Mouse (Mus musculus): ENCODE results near the gene Zbtb16. TPM values are rescaled to one million over a fixed set of nuclear protein-coding genes. Genes with fewer than 3 reads are reported as not detected.

Gene Zbtb16
- total and polyA plus RNA-seq, 2 experiments from 2014 or later: 6.8 to 13.5 TPM

- Histone ChIP-seq H3K36me3 (ENCODE audit: insufficient read depth, low read length) (no peaks in the 10 kb centered on the region), H3K9ac (replicated peaks; ENCODE audit: low read length) (no peak overlapping the region), H3K4me1 (ENCODE audit: insufficient read depth, low read length) (0 out of 2 replicates have a peak, but pooled peaks cover 12% of the 10 kb centered on the region), H3K27me3 (ENCODE audit: insufficient read depth, low read length) (0 out of 2 replicates have a peak, but pooled peaks cover 4% of the 10 kb centered on the region), H3K27ac (no peak overlapping the region), H3K4me3 (ENCODE audit: low read length) (no peak overlapping the region), H3K9me3 (ENCODE audit: low read length) (no peaks in the 10 kb centered on the region), H3K4me2 (ENCODE audit: low read depth, low read length) (no peak overlapping the region)
- WGBS: 80% methylated on average over 23 of the region's 23 CpGs
- TF ChIP-seq CTCF (IDR thresholded peaks at IDR 0.05; ENCODE audit: low read depth): no peak
- no peak for DNase-seq (ENCODE audit: low spot score)
- ATAC-seq: no peak
Measured at GRCm38 (mm10) chr9:48831560-48832460, 4.2 kb downstream of the Zbtb16 start.

GRCm38 (mm10) chr9:48828839-48829238, 7.2 kb downstream of the Zbtb16 start:
- no peak overlapping the region for H3K4me2 ChIP-seq (ENCODE audit: low read depth, low read length)
- no peaks in the 10 kb centered on the region for H3K36me3 ChIP-seq (ENCODE audit: insufficient read depth, low read length)
- H3K9me3 ChIP-seq (ENCODE audit: low read length): no peaks in the 10 kb centered on the region
- ATAC-seq (no peak), DNase-seq (ENCODE audit: low spot score) (no peak)
- H3K9ac ChIP-seq (replicated peaks; ENCODE audit: low read length): no peak overlapping the region
- no peak for TF ChIP-seq CTCF (IDR thresholded peaks at IDR 0.05; ENCODE audit: low read depth)
- H3K27ac ChIP-seq: no peak overlapping the region
- 86% methylated on average over 7 of the region's 7 CpGs for WGBS
- H3K4me1 ChIP-seq (ENCODE audit: insufficient read depth, low read length): no peaks in the 10 kb centered on the region
- H3K4me3 ChIP-seq (ENCODE audit: low read length): no peak overlapping the region
- H3K27me3 ChIP-seq (ENCODE audit: insufficient read depth, low read length): 0 out of 2 replicates have a peak, but pooled peaks cover 1% of the 10 kb centered on the region

- Histone ChIP-seq H3K27me3 (ENCODE audit: insufficient read depth, low read length) (no peaks in the 10 kb centered on the region), H3K4me3 (ENCODE audit: low read length) (no peak overlapping the region), H3K9ac (replicated peaks; ENCODE audit: low read length) (no peak overlapping the region), H3K36me3 (ENCODE audit: insufficient read depth, low read length) (no peaks in the 10 kb centered on the region), H3K4me2 (ENCODE audit: low read depth, low read length) (no peak overlapping the region), H3K27ac (no peak overlapping the region), H3K4me1 (ENCODE audit: insufficient read depth, low read length) (no peaks in the 10 kb centered on the region), H3K9me3 (ENCODE audit: low read length) (no peaks in the 10 kb centered on the region)
- no peak for DNase-seq (ENCODE audit: low spot score)
- no peak for ATAC-seq
- WGBS: 85% methylated on average over 7 of the region's 7 CpGs
- TF ChIP-seq CTCF (IDR thresholded peaks at IDR 0.05; ENCODE audit: low read depth): no peak
Measured at GRCm38 (mm10) chr9:48826377-48826889, 9.6 kb downstream of the Zbtb16 start.

- WGBS: 76% methylated on average over 12 of the region's 12 CpGs
- Histone ChIP-seq H3K36me3 (ENCODE audit: insufficient read depth, low read length) (no peaks in the 10 kb centered on the region), H3K4me3 (ENCODE audit: low read length) (no peak overlapping the region), H3K27me3 (ENCODE audit: insufficient read depth, low read length) (no peaks in the 10 kb centered on the region), H3K9ac (replicated peaks; ENCODE audit: low read length) (no peak overlapping the region), H3K27ac (no peak overlapping the region), H3K4me1 (ENCODE audit: insufficient read depth, low read length) (no peaks in the 10 kb centered on the region), H3K4me2 (ENCODE audit: low read depth, low read length) (no peak overlapping the region), H3K9me3 (ENCODE audit: low read length) (no peaks in the 10 kb centered on the region)
- no peak for TF ChIP-seq CTCF (IDR thresholded peaks at IDR 0.05; ENCODE audit: low read depth)
- DNase-seq (ENCODE audit: low spot score): no peak
- ATAC-seq: no peak
Measured at GRCm38 (mm10) chr9:48824533-48825130, 11.4 kb downstream of the Zbtb16 start.

DNA sequence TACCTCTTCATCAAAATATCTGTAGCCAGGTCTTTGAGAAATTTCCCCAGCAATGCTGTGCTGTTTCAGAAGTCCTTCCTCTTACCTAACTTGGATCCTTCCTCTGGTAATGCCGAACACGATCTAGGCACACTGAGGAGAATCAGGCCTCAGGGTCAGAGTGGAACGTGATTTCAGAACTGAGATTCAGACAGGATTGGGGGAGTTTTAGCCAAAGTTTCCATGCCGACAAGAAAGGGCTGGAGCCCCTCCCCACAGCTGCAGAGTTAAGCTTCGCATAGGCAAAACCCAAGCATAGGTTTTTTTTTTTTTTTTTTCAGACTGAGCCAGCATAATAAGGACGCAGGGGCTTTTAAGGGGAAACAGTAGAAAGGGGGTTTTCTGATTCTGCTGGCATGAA, 12.2 kb downstream of the Zbtb16 start:
- TF ChIP-seq CTCF (IDR thresholded peaks at IDR 0.05; ENCODE audit: low read depth): no peak
- H3K27ac ChIP-seq: no peak overlapping the region
- DNase-seq (ENCODE audit: low spot score): no peak
- no peak overlapping the region for H3K4me3 ChIP-seq (ENCODE audit: low read length)
- no peak for ATAC-seq
- no peak overlapping the region for H3K9ac ChIP-seq (replicated peaks; ENCODE audit: low read length)
- H3K4me2 ChIP-seq (ENCODE audit: low read depth, low read length): no peak overlapping the region
- no peaks in the 10 kb centered on the region for H3K4me1 ChIP-seq (ENCODE audit: insufficient read depth, low read length)
- H3K27me3 ChIP-seq (ENCODE audit: insufficient read depth, low read length): no peaks in the 10 kb centered on the region
- WGBS: 55% methylated on average over 6 of the region's 6 CpGs
- H3K36me3 ChIP-seq (ENCODE audit: insufficient read depth, low read length): no peaks in the 10 kb centered on the region
- no peaks in the 10 kb centered on the region for H3K9me3 ChIP-seq (ENCODE audit: low read length)

DNA sequence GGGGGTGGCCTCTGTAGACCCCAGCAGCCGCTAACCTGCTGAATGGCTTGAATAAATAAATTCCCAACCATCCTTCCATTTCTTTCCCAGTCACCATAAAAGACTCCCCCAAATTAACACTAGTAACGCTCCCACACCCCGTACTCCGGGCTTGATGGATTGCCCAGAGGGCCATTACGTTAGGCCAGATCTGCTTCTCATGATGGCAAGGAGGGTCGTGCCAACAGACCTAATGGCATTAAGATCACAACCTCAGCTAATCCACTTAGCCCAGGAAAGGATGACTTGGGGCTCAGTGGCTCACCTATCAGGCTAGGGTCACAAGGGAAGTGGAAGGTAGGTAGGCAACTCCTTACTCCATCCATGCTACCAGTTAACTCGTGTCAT, 12.7 kb downstream of the Zbtb16 start:
- Histone ChIP-seq H3K4me3 (ENCODE audit: low read length) (no peak overlapping the region), H3K9ac (replicated peaks; ENCODE audit: low read length) (no peak overlapping the region), H3K27ac (no peak overlapping the region), H3K27me3 (ENCODE audit: insufficient read depth, low read length) (no peaks in the 10 kb centered on the region), H3K9me3 (ENCODE audit: low read length) (no peaks in the 10 kb centered on the region), H3K36me3 (ENCODE audit: insufficient read depth, low read length) (no peaks in the 10 kb centered on the region), H3K4me2 (ENCODE audit: low read depth, low read length) (no peak overlapping the region), H3K4me1 (ENCODE audit: insufficient read depth, low read length) (no peaks in the 10 kb centered on the region)
- no peak for TF ChIP-seq CTCF (IDR thresholded peaks at IDR 0.05; ENCODE audit: low read depth)
- WGBS: 57% methylated on average over 7 of the region's 7 CpGs
- ATAC-seq (no peak), DNase-seq (ENCODE audit: low spot score) (no peak)

All from hindbrain, postnatal 0 days (tissue).